Mouse (Mus musculus): ENCODE results near the gene Zfp672. TPM values are rescaled to one million over a fixed set of nuclear protein-coding genes. Genes with fewer than 3 reads are reported as not detected.

Zfp672 gene
- polyA plus RNA-seq, 1 experiment, result 43.7 TPM

DNA sequence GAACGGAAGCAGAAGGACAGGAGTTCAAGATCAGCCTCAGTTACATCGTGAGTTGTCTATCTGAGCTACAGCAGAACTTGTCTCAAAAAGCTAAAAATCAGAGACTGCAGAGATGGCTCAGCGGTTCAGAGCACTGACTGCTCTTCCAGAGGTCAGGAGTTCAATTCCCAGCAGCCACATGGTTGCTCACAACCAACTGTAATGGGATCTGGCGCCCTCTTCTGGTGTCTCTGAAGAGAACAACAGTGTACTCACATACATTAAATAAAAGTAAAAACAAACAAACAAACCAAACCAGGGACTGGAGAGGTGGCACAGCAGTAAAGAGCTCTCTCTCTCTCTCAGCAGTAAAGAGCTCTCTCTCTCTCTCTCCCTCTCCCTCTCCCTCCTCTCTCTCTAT, 20.5 kb upstream of the Zfp672 start:
- H3K4me3 ChIP-seq (ENCODE audit: control insufficient read depth, low read depth, low read length), result no peak overlapping the region
- H3K27ac ChIP-seq (ENCODE audit: control insufficient read depth, insufficient read depth, low read depth, low read length), result no peak overlapping the region
- TF ChIP-seq POLR2A (IDR thresholded peaks at IDR 0.05; ENCODE audit: control insufficient read depth, low read depth, low read length), result no peak
- TF ChIP-seq CTCF (IDR thresholded peaks at IDR 0.05; ENCODE audit: control insufficient read depth, insufficient read depth, insufficient replicate concordance, low read depth, low read length), result no peak
- no peaks in the 10 kb centered on the region for H3K36me3 ChIP-seq (ENCODE audit: control insufficient read depth, insufficient read depth, low read length)
- no peaks in the 10 kb centered on the region for H3K4me1 ChIP-seq (ENCODE audit: control insufficient read depth, insufficient read depth, low read length)
- no peaks in the 10 kb centered on the region for H3K27me3 ChIP-seq (ENCODE audit: control insufficient read depth, insufficient read depth, low read length)

DNA sequence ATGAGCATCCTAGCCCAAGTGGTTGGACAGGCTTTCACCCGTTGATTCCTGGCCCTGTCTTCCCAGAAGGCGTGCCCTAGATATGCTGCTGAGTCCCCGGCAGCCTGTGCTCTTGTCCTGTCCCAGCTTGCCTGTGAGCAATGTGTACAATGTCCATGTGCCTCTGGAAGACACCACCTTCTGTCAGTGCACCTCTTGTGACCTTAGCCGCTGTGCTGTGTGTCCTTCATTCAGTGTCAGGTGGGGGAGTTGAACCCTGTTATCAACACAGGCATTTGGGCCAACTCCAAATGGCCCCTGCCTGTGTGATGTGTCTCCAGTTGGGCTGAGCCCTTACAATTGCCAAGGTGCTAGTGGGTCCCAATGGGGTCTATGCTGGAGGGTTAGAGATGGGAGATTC, 16.6 kb upstream of the Zfp672 start:
- no peak for TF ChIP-seq CTCF (IDR thresholded peaks at IDR 0.05; ENCODE audit: control insufficient read depth, insufficient read depth, insufficient replicate concordance, low read depth, low read length)
- no peak for TF ChIP-seq POLR2A (IDR thresholded peaks at IDR 0.05; ENCODE audit: control insufficient read depth, low read depth, low read length)
- Histone ChIP-seq H3K27me3 (ENCODE audit: control insufficient read depth, insufficient read depth, low read length) (no peaks in the 10 kb centered on the region), H3K4me3 (ENCODE audit: control insufficient read depth, low read depth, low read length) (no peak overlapping the region), H3K27ac (ENCODE audit: control insufficient read depth, insufficient read depth, low read depth, low read length) (no peak overlapping the region), H3K36me3 (ENCODE audit: control insufficient read depth, insufficient read depth, low read length) (peaks cover 3% of the 10 kb centered on the region), H3K4me1 (ENCODE audit: control insufficient read depth, insufficient read depth, low read length) (no peaks in the 10 kb centered on the region)

DNA sequence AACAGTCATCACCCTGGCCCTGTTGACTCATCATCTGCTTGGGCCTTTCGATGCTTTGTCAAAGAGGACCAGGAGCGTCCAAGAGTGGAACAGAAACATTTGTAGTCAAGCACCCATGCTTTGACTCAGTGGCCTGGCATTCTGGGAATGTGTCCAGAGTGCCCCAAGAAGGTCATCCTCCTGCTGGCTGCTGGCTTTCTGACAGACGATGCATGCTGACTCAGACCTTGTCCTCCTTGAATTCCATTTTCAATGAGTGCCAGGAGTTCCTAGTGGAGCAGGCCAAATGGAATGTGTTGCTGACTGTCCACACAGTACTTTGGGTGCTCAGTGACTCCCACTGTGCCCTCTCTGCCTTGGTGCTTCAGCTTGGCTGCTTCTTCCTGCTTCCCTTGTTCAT, 4.6 kb upstream of the Zfp672 start:
- H3K36me3 ChIP-seq (ENCODE audit: control insufficient read depth, insufficient read depth, low read length), result peaks cover 4% of the 10 kb centered on the region
- peaks cover 14% of the 10 kb centered on the region for H3K4me1 ChIP-seq (ENCODE audit: control insufficient read depth, insufficient read depth, low read length)
- no peak overlapping the region for H3K27ac ChIP-seq (ENCODE audit: control insufficient read depth, insufficient read depth, low read depth, low read length)
- no peaks in the 10 kb centered on the region for H3K27me3 ChIP-seq (ENCODE audit: control insufficient read depth, insufficient read depth, low read length)
- no peak overlapping the region for H3K4me3 ChIP-seq (ENCODE audit: control insufficient read depth, low read depth, low read length)
- TF ChIP-seq POLR2A (IDR thresholded peaks at IDR 0.05; ENCODE audit: control insufficient read depth, low read depth, low read length) (no peak), CTCF (IDR thresholded peaks at IDR 0.05; ENCODE audit: control insufficient read depth, insufficient read depth, insufficient replicate concordance, low read depth, low read length) (no peak)

DNA sequence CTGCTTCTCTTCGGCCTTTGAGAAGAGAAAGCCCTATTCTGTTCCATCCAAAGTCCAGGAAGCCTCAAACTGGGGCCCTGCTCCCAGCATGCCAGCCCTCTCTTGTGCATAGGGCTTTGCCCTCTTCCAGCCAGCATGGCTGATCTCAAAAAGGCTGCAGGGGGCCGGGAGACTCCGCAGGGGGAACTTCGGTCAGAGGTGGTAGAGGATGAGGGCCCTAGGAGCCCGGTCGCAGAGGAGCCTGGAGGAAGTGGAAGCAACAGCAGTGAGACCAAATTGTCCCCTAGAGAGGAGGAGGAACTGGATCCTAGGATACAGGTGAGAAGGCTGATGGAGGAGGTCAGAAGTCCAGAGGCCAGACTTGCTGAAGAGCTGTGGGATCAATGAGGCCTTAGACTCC, 1.4 kb upstream of the Zfp672 start:
- TF ChIP-seq POLR2A (IDR thresholded peaks at IDR 0.05; ENCODE audit: control insufficient read depth, low read depth, low read length) (no peak), CTCF (IDR thresholded peaks at IDR 0.05; ENCODE audit: control insufficient read depth, insufficient read depth, insufficient replicate concordance, low read depth, low read length) (no peak)
- Histone ChIP-seq H3K27ac (ENCODE audit: control insufficient read depth, insufficient read depth, low read depth, low read length) (no peak overlapping the region), H3K27me3 (ENCODE audit: control insufficient read depth, insufficient read depth, low read length) (no peaks in the 10 kb centered on the region), H3K4me3 (ENCODE audit: control insufficient read depth, low read depth, low read length) (peak overlapping the region; percentile 94), H3K36me3 (ENCODE audit: control insufficient read depth, insufficient read depth, low read length) (no peaks in the 10 kb centered on the region; the same call in 1 of the 2 replicates), H3K4me1 (ENCODE audit: control insufficient read depth, insufficient read depth, low read length) (peaks cover 18% of the 10 kb centered on the region)

DNA sequence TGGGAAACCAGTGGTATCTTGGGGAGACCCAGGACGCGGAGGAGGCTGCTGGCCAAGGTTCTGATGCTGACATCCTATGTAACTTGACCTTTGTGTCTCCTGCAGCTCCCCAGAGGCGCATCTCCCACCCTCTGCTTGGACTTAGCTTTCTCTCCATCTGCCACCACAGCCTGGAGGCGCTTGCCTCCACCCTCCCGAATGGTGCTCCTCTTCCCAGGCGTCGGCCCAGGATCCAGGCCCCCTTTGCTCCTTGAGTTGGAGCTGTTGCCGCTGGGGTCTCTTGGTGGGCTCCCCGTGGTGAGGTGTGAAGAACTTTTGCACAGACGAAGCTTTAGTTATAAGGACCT, 983 bp upstream of the Zfp672 start:
- TF ChIP-seq CTCF (IDR thresholded peaks at IDR 0.05; ENCODE audit: control insufficient read depth, insufficient read depth, insufficient replicate concordance, low read depth, low read length), result no peak
- TF ChIP-seq POLR2A (IDR thresholded peaks at IDR 0.05; ENCODE audit: control insufficient read depth, low read depth, low read length), result no peak
- Histone ChIP-seq H3K36me3 (ENCODE audit: control insufficient read depth, insufficient read depth, low read length) (no peaks in the 10 kb centered on the region; the same call in 1 of the 2 replicates), H3K27me3 (ENCODE audit: control insufficient read depth, insufficient read depth, low read length) (no peaks in the 10 kb centered on the region), H3K4me3 (ENCODE audit: control insufficient read depth, low read depth, low read length) (peak overlapping the region; percentile 94), H3K4me1 (ENCODE audit: control insufficient read depth, insufficient read depth, low read length) (peaks cover 18% of the 10 kb centered on the region), H3K27ac (ENCODE audit: control insufficient read depth, insufficient read depth, low read depth, low read length) (no peak overlapping the region; the same call in 1 of the 2 replicates)

DNA sequence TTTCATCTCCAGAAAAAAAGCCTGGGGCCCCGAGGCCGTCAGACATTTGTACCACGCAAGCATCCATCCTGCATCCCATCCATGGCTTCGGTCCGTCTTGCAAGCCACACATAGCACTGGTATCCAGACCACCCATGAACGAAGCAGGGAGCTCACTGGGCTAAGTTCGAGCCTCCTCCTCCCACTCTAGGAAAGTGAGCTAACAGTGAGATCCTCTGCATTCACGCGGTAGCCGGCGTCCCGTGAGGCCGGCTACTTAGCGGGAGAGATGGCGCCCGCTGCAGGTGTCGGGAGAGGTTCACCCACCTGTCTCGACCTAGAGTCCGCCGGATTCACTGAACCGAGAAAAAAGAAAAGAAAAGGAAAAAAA, 248 bp downstream of the Zfp672 start:
- peak overlapping the region; percentile 94 for H3K4me3 ChIP-seq (ENCODE audit: control insufficient read depth, low read depth, low read length)
- H3K36me3 ChIP-seq (ENCODE audit: control insufficient read depth, insufficient read depth, low read length), result no peaks in the 10 kb centered on the region; the same call in 1 of the 2 replicates
- peaks cover 18% of the 10 kb centered on the region for H3K4me1 ChIP-seq (ENCODE audit: control insufficient read depth, insufficient read depth, low read length)
- TF ChIP-seq POLR2A (IDR thresholded peaks at IDR 0.05; ENCODE audit: control insufficient read depth, low read depth, low read length), result no peak
- TF ChIP-seq CTCF (IDR thresholded peaks at IDR 0.05; ENCODE audit: control insufficient read depth, insufficient read depth, insufficient replicate concordance, low read depth, low read length), result no peak
- no peaks in the 10 kb centered on the region for H3K27me3 ChIP-seq (ENCODE audit: control insufficient read depth, insufficient read depth, low read length)
- peak overlapping the region; percentile 85 for H3K27ac ChIP-seq (ENCODE audit: control insufficient read depth, insufficient read depth, low read depth, low read length)

DNA sequence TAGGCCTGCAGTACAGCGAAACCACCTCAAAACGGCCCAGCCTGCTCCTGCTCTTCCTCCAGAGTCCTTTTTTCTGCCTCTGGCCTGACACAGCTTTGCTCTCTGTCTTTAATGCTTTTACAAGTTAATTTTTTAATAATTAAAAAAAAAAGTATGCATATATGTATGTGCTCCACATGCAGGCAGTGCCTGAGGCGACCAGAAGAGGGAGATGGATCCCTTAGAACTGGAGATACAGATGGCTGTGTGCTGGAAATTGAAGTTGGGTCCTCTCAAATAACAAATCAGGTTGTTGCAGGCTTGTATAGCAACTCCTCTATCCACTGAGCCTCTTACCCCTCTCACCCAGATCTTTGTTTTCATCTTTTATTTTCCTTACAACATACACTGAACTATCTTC, 3.4 kb downstream of the Zfp672 start:
- Histone ChIP-seq H3K27ac (ENCODE audit: control insufficient read depth, insufficient read depth, low read depth, low read length) (no peak overlapping the region), H3K4me3 (ENCODE audit: control insufficient read depth, low read depth, low read length) (no peak overlapping the region), H3K4me1 (ENCODE audit: control insufficient read depth, insufficient read depth, low read length) (peaks cover 17% of the 10 kb centered on the region), H3K36me3 (ENCODE audit: control insufficient read depth, insufficient read depth, low read length) (no peaks in the 10 kb centered on the region), H3K27me3 (ENCODE audit: control insufficient read depth, insufficient read depth, low read length) (no peaks in the 10 kb centered on the region)
- TF ChIP-seq POLR2A (IDR thresholded peaks at IDR 0.05; ENCODE audit: control insufficient read depth, low read depth, low read length) (no peak), CTCF (IDR thresholded peaks at IDR 0.05; ENCODE audit: control insufficient read depth, insufficient read depth, insufficient replicate concordance, low read depth, low read length) (no peak)

Measured in testis, adult 2 months (tissue).